Mouse (Mus musculus): ENCODE measurements around the gene Cdk2.

The Cdk2 gene

GRCm38 (mm10) chr10:128702328-128703007 lies 2.4 kb downstream of the Cdk2 start:
- DNase-seq, result no peak

- DNase-seq, result no peak
Observed at GRCm38 (mm10) chr10:128700712-128701111, 4.1 kb downstream of the Cdk2 start.

GRCm38 (mm10) chr10:128699611-128700010 lies 5.2 kb downstream of the Cdk2 start:
- DNase-seq, result no peak

GRCm38 (mm10) chr10:128699006-128699405 lies 5.8 kb downstream of the Cdk2 start:
- DNase-seq, result no peak

GRCm38 (mm10) chr10:128697072-128697725 lies 7.6 kb downstream of the Cdk2 start:
- no peak for DNase-seq

- DNase-seq, result peak; percentile 97 to 99
Observed at GRCm38 (mm10) chr10:128695992-128696807, 8.6 kb downstream of the Cdk2 start, which contains the start of gene Rab5b. Gene Rab5b, minus strand, starts transcription at chr10:128696264.

GRCm38 (mm10) chr10:128695411-128695991 lies 9.3 kb downstream of the Cdk2 start:
- DNase-seq, result no peak

GRCm38 (mm10) chr10:128674469-128675008 lies 30.3 kb downstream of the Cdk2 start:
- peak; percentile 35 for DNase-seq

GRCm38 (mm10) chr10:128673763-128674468 lies 30.9 kb downstream of the Cdk2 start, which contains the start of gene Suox:
Gene Suox, minus strand, starts transcription at chr10:128674073.
- peak; percentile 81 to 85 for DNase-seq

GRCm38 (mm10) chr10:128671148-128671547 lies 33.7 kb downstream of the Cdk2 start:
- DNase-seq, result no peak

GRCm38 (mm10) chr10:128668790-128669672 lies 35.8 kb downstream of the Cdk2 start:
- DNase-seq, result peak; percentile 85 to 88

- DNase-seq, result no peak
Observed at GRCm38 (mm10) chr10:128665806-128666205, 39.0 kb downstream of the Cdk2 start.

GRCm38 (mm10) chr10:128665307-128665706 lies 39.5 kb downstream of the Cdk2 start:
- no peak for DNase-seq

- no peak for DNase-seq
Observed at GRCm38 (mm10) chr10:128664808-128665207, 40.0 kb downstream of the Cdk2 start.

GRCm38 (mm10) chr10:128663441-128664220 lies 41.2 kb downstream of the Cdk2 start:
- DNase-seq, result no peak

GRCm38 (mm10) chr10:128662465-128662864 lies 42.4 kb downstream of the Cdk2 start:
- no peak for DNase-seq

- no peak for DNase-seq
Observed at GRCm38 (mm10) chr10:128659490-128659889, 45.3 kb downstream of the Cdk2 start.

- DNase-seq, result no peak
Observed at GRCm38 (mm10) chr10:128657844-128658243, 47.0 kb downstream of the Cdk2 start.

- no peak for DNase-seq
Observed at GRCm38 (mm10) chr10:128656731-128657130, 48.1 kb downstream of the Cdk2 start.

- DNase-seq, result no peak
Observed at GRCm38 (mm10) chr10:128655254-128655653, 49.6 kb downstream of the Cdk2 start.
